Mouse (Mus musculus) c-Kit-positive CD71-positive TER-119-negative erythroid progenitor cells, embryonic 14.5 days (primary cell): ENCODE data around the gene Cx3cl1.

ENCODE experiments used
- DNase-seq: peaks from one replicate; pipeline ENCODE4 v3.0.0-alpha.2; 2013; ENCODE audit warnings: low read depth

The Cx3cl1 gene

DNA sequence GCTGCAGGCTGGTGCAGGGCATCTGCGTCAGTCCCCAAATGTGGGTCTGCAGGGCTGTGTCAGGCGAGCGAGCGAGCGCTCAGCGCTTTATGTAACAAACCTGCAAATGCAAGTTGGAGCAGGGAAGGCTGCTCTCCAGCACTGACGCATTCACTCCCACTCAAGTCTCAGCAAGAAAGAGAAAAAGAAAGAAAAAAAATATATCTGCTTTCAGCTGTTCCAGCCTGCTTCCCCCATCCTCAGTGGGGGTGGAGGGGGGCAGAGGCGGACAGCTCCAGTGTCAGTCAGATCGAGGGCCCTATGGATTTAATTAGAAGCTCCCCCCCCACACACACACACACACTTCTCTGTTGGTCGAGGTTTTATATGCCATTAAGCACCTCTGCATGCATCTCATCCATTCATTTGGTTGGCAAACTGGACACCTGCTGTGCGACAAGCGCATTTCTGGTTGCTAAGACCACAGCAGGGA, 1.9 kb downstream of the Cx3cl1 start:
- DNase-seq, result no peak

DNA sequence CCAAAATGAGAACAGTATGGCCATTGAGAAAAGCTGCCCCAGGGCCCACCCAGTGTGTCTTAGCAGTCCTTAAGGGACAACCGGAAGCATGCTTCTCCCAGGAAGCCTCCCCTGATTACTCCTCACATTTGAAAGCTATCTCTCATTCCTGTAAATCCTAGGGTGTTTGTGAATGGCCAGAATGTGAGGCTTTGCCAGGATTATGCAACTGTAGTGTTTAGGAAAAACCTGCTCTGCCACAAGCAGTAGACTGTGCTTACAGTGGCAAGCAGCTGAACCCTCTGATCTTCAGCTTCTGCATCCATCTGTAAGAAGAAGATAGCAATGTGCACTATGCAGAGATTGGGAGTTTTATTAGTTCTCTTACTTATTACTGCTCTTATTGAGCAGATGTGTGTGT, 2.8 kb downstream of the Cx3cl1 start:
- DNase-seq, result no peak

DNA sequence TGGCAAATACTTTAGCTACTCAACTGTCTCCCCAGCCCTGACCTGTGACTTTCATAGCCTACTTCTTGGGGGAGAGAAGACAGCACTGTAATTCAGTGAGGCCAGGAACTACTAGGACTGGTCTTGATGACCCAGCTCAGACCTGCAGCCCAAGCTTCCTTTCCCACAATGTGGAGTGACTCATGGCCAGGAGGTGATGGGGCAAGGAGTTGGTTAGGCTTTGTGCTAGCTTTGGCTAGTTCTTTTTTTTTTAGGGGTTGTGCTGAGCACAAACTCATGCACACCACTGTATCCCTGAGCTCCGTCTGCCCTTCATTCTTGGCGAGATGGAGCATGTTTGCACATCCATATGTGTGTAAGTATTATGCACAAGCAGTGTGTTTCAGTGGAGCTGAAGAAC, 4.5 kb downstream of the Cx3cl1 start:
- no peak for DNase-seq

DNA sequence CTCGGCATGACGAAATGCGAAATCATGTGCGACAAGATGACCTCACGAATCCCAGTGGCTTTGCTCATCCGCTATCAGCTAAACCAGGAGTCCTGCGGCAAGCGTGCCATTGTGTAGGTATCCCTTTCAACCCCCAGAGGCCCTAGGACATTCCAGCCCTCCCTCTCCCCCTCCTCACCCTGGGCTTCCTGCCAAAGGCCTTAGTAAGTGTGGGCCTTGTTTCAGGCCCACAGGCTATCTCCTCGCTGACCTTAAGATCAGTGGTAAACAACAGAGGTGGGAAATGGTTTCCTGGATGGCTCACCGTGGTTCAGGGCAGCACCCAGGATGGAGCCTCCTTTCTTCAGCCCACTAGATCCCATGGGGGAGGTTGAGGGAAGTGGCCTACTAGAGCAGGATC, 6.2 kb downstream of the Cx3cl1 start:
- no peak for DNase-seq

DNA sequence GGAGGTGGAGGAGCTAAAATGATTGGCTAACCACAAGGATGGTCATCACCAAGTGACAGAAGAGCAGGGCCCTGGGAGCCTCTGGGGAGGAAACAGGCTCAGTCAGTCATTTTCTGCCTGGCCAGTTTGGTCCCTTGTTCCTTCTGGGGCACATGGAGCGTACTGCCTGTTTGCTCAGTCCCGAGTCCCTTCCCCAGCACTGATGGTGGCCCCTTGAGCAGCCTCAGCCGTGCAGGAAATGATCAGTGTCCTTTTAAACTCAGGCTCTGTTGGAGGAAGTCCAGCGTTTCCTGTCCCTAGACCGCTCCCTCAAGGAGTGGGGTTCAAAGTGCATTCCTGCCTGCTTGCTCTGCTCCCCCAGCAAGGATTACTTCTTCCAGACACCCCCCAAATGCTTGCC, 6.7 kb downstream of the Cx3cl1 start:
- no peak for DNase-seq

DNA sequence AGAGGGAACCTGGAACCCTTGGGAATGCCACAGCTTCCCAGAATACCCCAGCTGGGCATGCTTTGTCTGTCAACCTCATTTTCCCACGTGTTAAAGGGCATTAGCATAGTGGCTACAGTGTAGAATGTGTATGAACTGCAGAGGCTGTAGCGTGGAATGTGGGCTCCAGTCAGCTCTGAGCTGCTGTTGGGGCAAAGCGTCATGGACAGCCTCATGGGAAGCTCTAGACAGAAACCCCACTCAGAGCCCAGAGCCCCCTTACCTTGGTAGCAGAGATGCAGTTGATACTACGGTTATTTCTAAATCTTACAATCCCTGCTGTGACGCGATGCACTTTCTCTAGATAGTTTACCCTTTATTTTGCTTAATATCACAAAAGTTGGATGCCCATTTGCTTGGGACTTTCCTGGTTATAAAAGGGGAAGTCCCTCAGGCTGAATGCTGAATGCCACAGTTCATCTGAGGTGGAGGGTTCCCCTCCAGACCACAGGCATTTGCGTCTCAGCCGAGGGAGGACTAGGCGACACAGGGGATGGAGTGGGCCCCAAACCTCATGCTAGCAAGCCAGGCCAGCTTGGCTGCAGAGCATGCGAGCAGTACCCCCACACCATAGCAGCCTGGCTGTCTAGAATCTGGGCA, 7.2 kb downstream of the Cx3cl1 start:
- no peak for DNase-seq

DNA sequence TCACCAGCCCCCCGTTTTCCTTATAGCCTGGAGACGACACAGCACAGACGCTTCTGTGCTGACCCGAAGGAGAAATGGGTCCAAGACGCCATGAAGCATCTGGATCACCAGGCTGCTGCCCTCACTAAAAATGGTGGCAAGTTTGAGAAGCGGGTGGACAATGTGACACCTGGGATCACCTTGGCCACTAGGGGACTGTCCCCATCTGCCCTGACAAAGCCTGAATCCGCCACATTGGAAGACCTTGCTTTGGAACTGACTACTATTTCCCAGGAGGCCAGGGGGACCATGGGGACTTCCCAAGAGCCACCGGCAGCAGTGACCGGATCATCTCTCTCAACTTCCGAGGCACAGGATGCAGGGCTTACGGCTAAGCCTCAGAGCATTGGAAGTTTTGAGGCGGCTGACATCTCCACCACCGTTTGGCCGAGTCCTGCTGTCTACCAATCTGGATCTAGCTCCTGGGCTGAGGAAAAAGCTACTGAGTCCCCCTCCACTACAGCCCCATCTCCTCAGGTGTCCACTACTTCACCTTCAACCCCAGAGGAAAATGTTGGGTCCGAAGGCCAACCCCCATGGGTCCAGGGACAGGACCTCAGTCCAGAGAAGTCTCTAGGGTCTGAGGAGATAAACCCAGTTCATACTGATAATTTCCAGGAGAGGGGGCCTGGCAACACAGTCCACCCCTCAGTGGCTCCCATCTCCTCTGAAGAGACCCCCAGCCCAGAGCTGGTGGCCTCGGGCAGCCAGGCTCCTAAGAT, 7.9 kb downstream of the Cx3cl1 start:
- no peak for DNase-seq

DNA sequence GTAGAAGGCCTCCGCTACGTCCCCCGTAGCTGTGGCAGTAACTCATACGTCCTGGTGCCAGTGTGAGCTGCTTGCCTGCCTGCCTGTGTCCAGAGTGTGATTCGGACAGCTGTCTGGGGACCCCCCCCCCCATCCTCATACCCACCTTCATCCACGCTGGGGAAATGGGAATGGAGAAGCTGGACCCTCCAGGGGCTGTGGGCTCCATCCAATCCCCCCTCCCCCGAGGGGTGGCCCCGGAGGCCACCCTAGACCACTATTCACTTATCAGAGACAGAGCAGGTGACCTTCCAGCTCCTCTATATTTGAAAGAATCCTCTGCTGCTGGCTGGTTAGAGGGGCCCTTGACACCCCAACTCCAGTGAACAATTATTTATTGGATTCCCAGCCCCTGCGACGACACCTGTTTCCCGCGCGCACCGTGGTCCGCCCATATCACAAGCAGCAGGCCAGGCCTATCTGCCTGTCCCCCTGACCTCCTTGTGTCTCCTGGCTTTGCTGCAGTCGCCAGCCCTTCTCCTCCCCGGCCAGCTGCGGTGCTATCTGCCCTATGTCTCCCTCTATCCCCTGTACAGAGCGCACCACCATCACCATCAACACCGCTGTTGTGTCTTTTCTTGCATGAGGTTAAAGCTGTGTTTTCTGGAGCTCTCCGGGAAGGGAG, 8.8 kb downstream of the Cx3cl1 start:
- DNase-seq, result no peak

DNA sequence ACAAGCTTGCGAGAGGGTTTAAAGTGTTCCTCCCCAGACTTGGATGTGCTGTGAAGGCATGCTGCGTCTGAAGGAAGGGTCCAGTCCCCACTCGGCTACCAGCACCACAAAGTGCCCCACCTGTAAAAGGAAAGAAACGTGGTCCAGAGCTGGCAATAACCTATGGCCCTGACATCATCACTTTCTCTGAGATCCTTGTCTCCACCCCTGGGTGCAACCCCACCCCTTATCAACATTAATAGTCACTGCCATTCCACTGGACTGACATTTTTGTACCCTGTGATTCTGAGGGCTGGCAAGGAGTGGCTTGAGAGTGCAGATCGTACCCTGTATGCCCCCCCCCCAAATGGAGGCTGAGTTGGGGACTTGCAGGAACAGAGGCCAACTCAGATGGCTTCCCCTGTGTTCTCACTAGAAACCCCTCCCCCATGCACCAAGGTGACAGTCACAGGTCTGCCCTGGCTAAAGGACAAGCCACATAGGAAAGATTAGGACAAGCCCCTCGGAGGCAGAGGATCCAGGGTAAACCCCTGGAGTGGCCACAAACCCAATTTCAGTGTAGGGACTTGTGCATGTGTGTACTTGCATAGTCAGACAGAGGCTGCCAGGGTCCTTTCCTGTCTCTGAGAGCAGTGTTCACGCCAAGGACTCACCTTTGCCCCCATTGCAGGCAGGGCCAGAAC, 9.5 kb downstream of the Cx3cl1 start:
- no peak for DNase-seq

DNA sequence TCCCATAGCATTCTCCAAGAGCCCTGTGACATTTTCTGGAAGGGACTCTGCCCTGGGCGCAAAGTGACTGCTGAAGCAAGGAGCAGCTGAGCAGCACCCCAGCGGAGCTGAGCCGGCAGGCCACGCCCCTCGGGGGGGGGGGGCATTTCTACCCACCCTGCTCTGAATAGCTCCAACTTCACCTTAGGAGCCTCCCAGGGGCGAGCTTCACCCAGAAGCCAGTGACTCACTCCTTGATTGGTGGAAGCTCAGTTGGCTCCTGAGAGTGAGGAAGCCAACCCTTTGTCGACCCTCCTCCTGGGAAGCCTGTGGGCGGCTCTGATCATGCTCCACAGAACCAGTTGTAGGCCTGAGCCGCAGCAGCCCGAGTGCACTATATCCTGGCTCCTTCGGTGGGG, 10.0 kb downstream of the Cx3cl1 start:
- no peak for DNase-seq

DNA sequence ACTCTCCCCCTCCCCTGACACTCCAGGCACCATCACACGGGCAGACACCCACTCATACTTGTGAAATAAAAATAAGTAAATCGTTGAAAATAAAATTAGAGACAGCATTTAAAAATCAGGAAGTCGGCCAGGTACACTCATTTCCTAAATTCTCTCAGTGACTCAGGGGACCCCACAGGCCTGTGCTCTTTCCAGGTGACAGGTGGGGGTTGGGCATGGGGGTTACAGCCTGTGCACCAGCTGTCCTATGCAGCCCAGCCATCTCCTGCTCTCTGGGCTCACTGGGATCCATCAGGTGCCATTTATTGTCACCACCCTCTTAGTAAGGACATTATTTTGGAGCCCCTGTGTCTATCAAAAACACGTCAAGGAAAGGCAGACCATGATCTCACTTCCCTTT, 12.1 kb downstream of the Cx3cl1 start:
- no peak for DNase-seq

DNA sequence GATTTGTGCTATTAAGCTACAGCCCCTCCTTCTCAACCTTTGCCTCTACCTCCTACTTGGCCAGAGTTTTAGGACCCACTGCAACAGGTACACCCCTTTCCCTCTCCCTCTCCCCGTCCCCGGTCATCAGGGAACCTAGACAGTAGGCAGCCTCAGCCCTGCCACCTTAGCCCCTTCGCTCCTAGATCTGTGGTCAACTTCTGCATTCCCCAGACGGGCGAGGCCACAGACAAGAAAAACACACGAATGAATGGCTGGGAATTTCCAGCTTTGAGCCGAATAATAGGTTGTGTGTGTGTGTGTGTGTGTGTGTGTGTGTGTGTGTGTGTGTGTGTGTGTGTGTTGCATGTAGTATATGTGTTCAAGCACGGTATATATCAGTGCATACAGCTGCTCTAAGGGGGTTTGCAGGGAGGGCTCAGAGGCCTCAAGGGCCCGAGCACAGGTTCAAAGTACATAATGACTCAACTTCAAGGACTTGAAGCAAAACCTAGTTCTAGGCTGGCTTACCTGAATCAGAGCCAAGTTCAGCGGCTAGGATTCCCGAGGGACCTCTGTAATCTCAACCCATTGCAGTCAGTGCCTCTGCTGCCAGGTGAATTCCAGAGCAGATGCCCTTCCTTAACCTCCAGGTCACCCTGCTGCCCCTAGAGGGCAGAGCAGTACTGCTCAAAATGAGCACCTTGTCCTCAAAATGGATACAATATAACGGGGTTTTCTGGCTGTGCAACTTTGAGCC, 13.6 kb downstream of the Cx3cl1 start:
- peak; percentile 51 for DNase-seq

DNA sequence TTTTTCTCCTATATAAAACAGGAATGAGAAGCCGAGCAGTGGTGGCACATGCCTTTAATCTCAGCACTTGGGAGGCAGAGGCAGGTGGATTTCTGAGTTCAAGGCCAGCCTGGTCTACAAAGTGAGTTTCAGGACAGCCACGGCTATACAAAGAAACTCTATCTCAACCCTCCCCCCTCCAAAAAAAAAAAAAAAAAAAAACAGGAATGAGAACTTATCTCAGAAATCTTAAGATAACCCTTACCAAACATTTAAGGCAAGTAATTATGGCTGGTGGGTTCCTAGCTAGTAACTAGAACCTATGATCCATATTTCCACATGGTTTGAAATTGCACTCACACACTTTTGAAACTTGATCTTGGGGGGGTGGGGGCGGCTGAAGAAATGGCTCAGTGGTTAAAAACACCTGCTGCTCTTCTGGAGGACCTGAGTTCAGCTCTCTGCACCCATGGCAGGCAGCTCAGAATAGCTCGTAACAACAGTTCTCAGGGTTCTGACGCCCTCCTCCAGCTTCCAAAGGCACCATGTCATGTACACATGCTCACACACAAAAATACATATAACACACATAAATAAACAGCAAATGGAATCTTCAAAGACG, 14.3 kb downstream of the Cx3cl1 start:
- no peak for DNase-seq

DNA sequence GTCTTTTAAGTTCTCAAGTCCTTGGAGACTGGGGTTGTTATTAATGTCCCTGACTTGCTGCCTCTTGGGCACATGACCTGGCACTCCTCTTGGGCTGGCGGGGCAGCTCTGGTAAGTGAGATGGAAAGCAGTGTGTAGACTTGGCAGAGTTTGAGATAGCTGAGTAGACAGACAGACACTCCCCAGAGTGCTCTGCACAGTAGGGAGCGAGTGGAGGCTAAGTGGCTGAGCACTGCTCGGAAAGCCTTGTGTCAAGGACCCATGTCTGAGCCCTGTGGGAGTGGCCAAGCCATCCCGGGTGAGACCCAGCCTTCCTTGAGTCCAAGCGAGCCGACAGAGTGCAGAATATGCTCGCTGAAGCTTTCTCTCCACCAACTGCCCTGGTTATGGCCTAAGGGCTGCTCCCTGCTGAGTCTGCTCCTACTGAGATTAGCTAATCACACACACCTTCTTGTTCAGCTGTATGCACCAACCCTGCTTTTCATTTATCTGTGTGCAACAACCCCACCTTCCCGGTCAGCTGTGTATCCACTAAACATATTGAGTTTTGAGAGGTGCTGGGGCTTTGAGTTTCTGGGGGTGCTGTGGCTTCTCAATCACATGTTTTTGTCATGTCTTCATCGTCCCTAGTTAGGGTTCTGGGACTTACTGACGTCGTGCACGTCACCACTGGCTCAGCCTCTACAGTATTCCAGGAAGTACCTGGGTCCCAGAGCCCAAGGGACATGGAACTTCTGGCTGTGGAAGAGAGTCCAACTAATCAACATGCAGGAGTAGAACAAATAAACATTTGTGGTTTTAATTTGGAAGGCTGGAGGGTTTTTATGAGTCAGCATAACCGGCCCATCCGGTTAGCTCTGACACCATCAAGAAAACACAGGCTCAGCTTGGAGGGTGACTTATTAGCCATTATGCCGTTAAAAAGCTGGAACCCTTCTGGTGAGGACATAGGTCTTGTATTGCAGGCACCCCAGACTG, 16.0 kb downstream of the Cx3cl1 start:
- DNase-seq, result peak; percentile 69

DNA sequence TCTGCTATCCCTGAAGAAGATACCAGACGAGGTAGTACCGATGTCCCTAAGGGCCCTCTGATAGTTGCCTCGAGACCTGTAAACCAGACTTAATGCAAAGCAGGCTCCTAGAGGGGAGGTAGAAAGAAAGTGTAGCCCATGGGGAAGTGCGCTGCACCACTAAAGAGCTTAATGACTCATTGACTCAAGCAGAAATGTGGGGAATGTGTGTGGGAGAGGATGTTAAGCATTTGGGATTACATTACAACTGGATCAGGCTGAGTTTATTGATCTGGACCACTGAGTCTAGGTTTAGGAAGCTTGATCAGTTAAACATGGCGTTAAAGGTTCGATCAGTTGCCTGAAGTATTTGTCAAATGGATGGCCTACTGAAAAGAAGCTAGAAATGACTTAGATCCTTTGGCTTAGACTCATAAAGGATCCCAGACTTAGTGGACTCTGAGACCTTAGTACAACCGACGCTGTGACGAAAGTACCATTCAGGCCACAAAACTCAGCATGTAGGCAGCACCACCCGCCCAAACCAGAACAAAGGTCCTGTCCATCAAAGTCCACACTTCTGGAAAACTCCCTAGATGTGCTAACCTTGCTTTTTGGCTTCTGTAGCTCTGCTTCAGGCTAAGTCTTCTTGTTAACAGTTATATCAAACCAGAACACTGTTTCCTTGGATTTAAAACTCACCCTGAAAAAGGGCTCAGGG, 17.6 kb downstream of the Cx3cl1 start:
- no peak for DNase-seq

DNA sequence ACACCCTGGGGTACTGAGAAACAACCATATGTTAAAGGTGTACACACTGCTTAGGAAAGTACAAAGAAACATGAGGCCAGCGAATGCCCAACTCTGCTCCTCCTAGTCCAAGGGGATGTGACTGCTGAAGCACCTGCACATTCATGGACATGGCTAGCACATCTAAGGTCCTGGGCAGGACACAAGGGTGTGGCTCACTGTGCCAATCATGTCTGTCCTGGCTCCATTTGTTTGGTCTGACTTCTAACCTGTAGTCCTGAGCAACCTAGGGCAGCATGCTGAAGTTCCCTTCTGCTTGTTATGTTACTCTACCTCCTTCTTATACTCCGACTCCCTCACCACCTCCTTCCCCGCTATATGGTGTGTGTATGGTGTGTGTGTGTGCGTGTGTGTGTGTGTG, 22.6 kb downstream of the Cx3cl1 start:
- DNase-seq, result no peak

DNA sequence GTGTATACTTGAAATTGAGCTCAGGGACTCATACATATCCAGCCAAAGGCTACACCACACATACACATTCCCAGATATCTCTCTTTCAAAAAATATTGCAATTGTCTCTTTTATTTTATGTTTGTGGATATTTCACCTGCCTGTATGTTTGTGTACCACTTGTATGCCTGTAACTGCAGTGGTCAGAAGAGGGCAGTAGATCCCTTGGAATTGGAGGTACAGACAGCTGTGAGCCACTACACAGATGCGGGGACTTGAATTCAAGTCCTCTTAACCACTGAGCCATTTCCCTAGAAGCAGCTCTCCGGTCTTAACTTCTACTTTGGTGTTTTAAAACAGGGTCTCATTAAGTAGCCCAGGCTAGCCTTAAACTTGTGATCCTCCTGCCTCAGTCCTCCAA, 23.0 kb downstream of the Cx3cl1 start:
- DNase-seq, result no peak

DNA sequence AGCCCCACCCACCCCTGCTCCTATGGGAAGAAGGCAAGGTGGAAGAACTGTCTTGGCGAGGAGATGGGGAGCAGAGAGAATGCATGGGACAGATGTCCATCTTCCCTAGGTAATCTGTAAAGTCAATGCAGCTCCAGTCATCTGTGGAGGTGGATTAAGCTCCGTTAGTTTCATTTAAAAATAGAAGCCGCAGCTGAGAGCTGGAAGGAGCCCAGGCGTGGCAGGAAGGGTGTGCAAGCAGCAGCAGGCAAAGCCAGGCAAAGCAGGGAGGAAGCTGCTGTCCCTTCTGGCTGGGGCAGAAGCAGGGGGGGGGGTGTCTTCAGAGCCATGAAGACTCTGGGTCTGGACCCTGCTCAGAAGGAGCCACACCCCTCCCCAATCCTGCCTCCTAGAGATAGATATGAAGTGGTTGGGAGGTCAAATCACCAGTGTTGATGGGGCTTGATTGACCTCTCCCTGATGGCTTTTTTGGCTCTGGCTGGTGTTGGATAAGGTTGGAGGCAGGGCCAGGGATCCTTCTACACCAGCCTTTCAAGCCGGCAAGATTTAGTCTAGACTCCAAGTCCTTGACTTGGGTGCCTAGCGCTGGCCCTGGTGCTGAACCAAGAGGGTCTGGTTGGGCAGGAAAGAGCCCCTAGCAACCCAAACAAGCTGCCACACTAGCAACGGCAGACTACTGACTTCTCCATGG, 28.6 kb downstream of the Cx3cl1 start:
- peak; percentile 70 for DNase-seq
